Mouse (Mus musculus): ENCODE data around the gene Ptpn9.
"Not testable (repeated sequence)": the region's sequence is repeated elsewhere in the genome, so short reads cannot be mapped to it uniquely, and the experiment has no call there.

The Ptpn9 gene

DNA sequence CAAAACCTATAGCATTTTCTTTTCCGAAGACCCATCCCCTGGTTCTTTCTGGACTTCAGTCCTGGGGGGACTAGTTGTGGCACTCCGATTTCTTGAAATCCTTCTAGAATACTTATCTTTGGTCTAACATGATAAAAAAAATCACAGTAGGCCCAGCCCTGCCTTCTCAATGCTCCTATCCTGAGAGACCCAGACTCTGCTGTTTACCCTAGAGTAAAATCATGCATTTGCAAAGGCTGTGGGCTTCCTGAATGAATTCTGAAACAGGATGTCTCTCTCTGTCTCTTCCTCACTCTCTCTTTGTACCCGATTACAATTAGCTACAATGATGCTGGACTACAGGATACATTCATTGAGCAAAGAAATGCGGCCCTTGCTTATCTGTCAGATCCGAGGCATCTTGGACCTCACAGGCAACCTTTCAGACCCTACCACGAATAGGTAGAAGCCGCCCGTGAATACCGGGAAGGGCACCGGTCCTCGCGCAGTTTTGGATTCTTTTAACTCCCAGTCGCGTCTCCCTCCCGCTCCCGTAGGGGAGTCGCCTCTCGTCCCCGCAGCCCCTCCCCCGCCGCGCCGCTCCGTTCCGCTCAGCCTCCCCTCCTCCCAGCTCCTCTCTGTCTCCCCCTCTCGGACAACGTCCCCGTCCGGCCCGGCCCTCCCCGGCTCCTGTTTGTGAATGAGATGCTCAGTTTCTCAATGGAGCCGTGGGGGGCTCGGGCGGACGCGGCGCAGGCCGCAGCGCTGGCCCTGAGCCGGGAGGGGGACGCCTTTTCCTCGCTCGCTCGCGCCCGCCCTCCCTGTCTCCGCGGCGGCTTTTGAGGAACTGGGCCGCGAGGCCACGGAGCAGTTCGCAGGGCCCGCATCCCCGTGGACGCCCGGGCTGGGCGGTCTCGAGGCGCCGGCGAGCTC is at the start of gene Ptpn9:
TSS of gene Ptpn9 (plus strand) at position 638 of the 912 bp plus-strand sequence.
- peak; percentile 43 for DNase-seq (ENCODE audit: low spot score)

DNA sequence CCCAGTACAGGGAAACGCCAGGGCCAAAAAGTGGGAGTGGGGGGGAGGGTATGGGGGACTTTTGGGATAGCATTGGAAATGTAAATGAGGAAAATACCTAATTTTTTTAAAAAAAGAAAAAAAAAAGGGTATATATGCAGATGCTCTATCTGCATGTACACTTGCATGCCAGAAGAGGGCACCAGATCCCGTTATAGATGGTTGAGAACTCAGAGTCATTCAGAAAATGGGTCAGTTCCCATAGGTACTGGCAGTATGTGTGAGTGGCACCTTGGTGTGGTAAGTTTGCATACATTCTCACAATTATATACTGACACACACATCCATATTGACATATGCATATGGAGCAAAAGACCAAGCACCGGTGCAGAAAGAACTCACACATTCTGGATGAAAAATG is 47.2 kb upstream of the Ptpn9 start:
- DNase-seq (ENCODE audit: low spot score) = peak; percentile 49

DNA sequence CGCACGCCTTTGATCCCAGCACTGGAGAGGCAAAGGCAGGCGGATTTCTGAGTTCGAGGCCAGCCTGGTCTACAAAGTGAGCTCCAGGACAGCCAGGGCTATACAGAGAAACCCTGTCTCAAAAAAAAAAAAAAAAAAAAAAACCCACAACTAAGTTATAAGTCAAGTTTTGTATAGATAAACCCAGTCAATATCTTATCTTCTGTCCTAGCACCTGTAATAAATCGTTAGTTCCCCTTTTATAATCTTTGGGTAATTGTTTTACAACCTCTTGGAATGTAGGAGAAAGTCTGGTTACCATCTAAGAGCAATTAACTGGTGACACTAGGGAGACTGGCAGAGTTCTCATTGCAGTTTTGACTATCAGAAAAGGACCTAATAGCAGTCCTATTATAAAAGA is 46.0 kb upstream of the Ptpn9 start:
- not testable (repeated sequence) for DNase-seq (ENCODE audit: low spot score)

DNA sequence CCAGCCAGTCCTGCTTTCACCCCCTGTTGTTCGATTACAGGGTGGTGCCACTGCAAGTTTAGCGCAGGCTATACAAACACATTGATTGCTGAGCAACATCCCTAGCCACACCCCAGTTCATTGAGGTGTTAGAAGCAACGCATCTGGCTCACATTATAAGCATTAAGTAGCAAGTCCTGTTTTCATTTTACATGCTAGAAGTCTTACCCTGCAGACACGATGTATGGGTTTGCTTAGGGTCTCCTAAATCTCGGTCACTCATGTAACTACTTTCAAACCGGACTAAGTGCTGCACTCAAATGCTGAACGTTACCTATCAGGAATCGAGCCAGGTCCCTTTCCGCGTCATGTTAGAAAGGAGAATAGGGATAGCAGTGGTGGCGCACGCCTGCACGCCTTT is 45.0 kb upstream of the Ptpn9 start:
- DNase-seq (ENCODE audit: low spot score) = no peak

DNA sequence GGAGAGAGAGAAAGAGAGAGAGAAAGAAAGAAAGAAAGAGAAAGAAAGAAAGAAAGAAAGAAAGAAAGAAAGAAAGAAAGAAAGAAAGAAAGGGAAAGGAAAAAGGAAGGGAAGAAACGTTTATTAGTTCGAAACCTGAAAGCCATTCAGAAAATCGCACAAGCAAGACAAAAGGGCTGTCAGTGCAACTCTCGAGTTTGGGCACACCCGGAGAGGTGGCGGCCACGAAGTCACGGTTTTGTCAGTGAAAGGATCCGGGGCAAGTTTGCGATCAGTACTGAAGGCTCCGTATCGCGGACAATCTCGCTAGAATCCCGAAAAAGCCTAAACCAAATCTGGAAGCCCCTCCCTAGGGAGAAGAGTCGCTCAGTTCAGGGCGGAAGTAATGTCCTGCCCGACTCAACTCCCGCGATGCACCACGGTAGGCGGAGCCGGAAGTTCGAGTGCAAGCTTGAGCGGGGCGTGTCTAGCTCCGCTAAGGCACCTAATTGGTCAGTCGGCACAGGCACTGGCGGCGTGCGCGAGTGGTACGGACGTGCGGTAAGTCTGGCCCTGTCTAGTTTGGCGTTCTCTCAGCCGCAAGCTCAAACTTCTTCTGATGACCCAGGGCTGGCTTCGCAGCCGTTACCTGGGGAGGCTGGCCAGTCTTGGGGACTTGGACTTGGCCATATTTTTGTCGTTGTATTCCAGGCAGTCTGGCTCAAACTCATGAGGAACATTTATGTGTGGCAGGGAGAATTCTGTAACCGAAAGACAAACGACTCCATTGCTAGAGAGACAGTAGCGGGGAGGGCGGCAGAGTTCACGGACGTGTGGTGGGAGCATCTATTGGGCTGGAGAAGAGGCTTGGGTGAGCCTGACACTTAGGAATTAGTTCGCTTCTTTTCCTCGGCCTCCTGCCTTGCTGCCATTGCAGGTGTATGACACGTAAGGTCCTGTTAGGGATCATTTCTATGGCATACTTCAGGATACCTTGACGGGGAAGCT is 44.0 kb upstream of the Ptpn9 start, which contains the start of gene Snupn:
TSS of gene Snupn (plus strand) at position 465 of the 987 bp plus-strand sequence.
- DNase-seq (ENCODE audit: low spot score) = peak; percentile 97

DNA sequence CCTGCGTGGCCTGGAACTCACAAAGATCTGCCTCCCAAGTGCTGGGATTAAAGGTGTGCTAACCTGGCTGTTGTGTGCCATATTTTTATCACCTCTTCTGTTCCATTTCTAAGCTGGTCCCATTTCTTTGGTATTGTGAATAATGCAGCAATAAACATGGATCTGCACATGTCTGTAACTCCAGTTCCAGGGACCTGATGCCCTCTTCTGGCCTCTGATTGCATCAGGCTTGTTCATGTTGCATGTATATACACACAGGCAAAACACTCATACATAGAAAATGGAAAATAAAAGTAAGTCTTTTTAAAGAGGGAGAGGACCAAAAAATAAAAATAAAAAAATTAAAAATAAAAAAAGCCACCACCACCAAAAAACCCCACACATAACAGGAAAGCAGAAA is 41.2 kb upstream of the Ptpn9 start:
- no peak for DNase-seq (ENCODE audit: low spot score)

DNA sequence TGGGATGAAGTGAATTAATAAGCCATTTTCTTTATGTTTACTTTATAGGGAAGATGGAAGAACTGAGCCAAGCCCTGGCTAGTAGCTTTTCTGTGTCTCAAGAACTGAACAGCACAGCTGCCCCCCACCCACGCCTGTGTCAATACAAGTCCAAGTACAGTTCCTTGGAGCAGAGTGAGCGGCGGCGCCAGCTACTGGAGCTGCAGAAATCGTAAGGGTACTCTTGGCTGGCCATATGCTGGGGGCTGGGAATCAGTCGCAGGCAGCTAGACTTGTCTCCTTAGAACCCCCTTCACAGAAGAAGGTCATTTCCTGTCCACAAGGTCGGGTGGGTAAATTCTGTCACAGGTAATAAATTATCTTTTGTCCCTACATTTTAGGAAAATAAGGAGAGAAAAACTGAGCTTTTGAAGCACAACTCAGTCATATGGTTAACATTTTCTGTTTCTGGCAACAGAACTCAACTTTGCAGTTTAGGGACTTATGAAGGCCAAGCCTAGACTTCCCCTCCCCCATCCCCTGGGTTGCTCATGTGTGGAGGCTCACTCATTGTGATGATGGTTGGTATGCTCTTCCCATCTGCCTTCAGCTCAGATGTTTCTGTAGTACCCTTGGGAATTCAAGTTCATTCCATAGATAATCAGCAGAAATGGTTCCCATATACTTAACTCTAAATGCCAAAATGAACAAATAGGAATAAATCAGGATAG is 37.6 kb upstream of the Ptpn9 start:
- no peak for DNase-seq (ENCODE audit: low spot score)

DNA sequence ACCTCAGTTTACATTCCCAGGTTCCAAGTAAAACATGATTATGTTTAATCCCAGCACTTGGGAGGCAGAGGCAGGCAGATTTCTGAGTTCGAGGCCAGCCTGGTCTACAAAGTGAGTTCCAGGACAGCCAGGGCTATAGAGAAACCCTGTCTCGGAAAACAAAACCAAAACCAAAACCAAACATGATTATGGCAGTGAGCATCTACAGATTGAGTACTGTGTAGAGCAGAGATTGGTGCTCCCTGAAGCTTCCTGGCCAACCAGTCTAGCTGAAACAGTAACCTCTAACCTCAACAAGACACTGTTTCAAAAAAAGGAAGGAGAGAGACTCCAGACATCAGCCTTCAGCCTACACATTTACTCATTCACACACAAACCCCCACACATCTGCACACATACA is 36.0 kb upstream of the Ptpn9 start:
- no peak for DNase-seq (ENCODE audit: low spot score)

DNA sequence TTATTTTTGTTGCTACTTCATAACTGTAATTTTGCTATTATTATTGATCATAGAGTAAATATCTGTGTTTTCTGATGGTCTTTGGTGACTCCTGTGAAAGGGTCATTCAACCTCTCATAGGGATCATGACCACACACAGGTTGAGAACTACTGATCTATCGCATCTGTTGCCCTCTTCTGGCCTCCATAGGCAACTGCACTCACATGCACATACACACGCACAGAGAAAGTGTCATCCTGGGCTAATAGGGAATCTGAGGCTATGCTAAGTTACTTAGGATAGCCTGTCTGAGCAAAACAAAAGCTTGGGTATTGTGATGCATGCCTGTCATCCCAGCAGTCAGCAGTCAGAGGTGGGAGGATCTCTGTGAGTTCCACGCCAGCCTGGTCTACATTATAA is 33.1 kb upstream of the Ptpn9 start:
- no peak for DNase-seq (ENCODE audit: low spot score)

DNA sequence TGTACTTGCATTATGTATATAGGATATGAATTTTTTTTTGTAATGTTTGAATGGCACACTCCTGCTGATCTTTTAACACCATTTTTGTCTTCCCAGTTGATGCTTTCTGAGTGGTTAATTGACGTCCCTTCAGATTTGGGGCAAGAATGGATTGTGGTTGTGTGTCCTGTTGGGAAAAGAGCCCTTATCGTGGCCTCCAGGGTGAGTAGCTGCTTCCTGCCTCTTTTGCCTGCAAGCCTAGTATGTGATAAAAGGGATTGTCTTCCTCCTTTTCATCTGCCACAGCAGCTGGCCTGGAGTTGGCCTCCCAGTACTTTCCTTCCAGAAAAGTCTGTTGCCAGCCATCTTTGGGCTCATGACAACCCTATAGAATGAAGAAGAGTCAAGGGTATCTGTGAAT is 24.6 kb upstream of the Ptpn9 start:
- no peak for DNase-seq (ENCODE audit: low spot score)

DNA sequence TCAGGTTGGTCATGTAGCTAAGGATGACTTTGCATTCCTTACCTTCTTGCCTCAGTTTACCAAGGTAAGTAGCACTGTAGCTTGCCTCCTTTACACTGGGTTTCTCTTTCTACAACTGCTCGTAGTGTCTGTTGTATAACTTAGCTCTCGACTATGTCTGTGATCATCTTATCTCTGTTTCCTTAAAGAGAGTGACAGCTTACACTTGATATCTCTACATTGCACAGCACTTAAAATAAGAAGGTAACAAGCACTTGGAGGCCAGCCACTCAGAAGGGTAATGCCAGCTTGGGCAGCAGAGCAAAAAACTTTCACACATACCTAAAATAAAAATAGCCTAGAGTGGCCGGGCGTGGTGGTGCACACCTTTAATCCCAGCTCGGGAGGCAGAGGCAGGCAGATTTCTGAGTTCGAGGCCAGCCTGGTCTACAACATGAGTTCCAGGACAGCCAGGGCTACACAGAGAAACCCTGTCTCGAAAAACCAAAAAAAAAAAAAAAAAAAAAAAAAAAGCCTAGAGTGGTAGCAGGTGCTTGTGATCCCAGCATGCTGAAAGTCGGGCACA is 20.7 kb upstream of the Ptpn9 start:
- no peak for DNase-seq (ENCODE audit: low spot score)

DNA sequence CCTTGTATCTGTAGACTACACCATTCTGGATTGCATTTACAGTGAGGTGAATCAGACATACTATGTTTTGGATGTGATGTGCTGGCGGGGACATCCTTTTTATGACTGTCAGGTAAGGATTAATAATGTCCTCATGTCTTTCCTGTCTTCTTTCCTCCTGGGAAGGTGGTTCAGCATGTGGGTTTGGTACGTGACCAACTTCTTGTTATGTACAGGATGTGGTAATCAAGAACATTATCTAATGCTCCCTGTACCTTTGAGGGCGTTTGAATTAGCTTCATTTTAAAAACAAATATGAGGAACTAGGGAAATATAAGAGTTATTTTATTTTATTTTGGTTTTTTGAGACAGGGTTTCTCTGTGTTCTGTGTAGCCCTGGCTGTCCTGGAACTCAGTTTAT is 19.5 kb upstream of the Ptpn9 start:
- no peak for DNase-seq (ENCODE audit: low spot score)

DNA sequence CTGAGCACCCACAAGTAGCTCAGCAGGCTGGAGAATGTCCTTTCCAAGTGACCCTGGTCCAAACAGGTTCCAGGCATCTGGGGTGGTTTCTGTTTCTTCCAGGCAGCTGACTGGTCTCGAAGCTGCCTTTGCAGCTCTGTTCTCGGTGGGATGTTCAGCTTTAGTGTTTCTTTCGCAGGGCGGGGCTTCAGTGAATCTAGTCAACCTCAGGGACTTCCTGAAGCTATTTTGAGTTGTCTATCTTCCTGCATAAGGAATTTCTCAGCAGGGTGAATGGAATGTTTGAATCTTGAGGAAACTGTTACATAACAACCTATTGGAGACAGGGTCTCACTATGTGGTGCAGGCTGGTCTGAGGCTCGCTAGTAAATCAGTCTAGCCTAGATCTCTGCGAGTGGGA is 14.5 kb upstream of the Ptpn9 start:
- DNase-seq (ENCODE audit: low spot score) = no peak

DNA sequence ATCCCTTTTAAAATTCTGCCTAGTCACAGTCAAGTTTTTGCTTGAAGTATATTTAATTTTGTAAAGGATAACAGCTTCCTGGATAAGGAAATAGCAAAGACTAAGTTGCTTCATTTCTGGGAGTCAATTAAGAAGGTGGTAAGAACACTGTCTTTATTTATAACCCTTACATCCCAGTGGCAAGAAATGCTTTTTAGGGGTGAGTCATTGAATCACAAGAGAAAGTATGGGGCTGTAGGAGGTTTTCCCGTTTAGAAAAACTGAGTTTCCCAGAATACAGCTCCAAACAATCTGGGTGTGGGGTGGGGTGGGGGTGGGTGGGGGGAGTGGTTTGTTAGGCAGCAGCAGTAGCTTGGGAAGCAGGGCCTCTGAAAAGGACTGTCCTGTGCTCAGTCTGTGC is 13.2 kb upstream of the Ptpn9 start:
- DNase-seq (ENCODE audit: low spot score) = no peak

DNA sequence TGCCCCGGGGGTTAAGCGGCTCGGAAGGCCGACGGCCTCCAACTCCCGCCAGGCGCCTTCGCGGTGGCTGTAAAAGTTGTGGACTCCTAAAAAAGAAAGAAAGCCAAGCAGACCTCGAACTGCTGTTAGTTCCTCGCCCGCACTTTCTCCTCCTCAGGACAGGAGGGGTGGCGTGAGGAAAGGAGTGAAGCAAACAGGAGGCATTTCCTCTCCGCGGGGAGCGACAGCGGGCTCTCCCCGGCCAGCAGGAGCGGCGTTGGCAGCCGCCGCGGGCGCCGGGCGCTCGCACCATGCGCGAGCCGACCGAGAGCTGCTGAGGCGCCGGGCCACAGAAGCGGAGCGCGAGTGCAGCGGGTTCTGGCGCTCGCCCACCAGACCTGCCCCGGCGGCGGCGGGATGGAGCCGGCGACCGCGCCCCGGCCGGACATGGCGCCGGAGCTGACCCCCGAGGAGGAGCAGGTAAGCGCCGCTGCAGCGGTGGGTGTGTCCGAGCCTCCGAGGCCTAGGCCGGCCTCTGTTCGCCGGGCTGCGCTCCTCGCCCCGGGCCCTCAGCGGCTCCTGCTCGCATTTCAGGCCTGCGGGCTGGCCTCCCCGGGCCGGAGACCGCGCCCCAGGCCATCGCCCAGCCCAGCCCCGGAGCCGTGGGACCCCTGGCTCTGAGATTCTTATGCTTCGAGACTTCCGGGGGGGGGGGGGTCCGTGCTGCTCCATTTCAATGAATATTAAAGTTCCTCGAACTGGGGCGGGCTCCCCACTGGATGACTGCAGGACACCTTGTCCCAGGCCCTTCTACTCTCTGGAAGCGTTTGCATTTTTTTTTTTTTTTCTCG is 690 bp downstream of the Ptpn9 start:
- DNase-seq (ENCODE audit: low spot score) = peak; percentile 23

DNA sequence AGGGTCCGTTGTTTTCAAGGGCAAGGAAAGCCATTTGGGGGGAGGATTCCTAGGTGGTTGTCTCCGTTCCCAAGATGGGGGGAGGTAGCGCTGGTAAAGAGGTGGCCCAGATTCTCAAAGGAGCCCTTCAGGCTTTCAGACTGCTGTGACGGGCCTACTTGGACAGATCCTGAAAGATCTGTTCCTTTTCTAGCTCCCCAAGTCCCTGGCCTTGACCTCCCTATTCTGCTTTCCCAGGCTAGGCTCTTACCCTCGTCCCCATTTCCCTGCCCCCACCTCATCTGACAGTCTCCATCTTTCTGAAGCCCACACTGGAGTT is 1.3 kb downstream of the Ptpn9 start:
- peak; percentile 20 for DNase-seq (ENCODE audit: low spot score)

DNA sequence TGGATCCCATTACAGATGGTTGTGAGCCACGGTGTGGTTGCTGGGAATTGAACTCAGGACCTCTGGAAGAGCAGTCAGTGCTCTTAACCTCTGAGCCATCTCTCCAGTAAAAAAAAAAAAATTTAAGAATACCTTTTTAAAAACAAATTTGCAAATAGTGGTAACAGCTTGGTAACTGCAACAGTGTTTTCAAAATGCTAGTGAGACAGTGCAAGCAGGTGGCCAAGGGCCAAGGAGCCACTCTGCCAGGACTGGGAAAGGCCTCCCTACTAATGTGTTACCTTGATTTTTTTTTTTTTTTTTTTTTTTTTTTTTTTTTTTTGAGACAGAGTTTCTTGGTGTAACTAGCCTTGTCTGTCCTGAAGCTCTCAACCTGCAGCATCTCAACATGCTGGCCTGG is 2.5 kb downstream of the Ptpn9 start:
- DNase-seq (ENCODE audit: low spot score) = not testable (repeated sequence)

DNA sequence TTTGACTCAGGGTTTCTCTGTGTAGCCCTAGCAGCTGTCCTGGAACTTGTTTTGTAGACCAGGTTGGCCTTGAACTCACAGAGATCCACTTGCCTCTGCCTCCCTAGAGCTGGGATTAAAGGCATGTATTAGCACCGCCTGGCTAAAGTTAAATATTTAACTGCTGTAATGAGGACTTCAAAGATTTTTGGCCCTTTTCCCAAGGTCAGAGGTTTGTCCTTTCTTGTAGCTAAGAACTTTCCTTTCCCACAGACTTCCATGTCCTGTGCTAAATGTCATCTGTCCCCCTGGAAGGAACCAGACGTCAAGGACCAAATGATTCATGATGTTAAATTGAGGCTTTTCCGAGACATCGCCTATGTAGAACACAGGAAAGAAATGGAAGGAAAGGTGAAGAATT is 8.3 kb downstream of the Ptpn9 start:
- no peak for DNase-seq (ENCODE audit: low spot score)

DNA sequence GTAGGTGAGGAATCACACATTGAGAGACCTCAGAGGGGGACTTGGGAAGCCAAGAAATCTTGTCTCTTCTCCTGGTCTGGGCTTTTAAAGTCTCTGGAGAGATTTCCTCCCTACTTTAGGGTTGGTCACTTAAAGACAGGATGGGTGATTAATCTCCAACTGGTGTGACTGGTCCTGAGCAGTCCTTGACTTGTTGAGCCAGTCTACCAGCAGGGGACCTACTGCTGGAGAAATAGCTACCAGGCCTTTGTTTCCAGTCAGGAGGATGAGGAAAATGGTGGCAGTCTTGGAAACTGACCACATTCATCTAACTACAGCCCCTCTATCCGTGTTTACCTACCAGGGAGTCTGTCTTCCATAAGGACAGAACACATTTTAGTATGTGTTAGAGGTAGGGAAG is 17.7 kb downstream of the Ptpn9 start:
- DNase-seq (ENCODE audit: low spot score) = no peak

DNA sequence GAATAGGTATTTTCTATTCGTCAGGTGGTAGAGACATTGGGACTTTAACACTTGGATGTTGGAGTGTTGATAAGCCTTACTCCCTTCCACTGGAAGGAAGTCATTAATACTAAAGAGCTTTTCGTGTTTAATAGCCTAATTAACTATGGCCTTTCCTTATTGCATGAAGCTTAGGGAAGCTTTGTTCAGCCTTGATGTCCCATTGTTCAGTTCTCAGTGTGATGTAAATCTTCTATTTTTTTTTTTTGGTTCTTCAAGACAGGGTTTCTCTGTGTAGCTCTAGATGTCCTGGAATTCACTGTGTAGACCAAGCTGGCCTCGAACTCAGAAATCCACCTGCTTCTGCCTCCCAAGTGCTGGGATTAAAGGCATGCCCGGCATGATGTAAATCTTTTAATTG is 18.2 kb downstream of the Ptpn9 start:
- no peak for DNase-seq (ENCODE audit: low spot score)

DNA sequence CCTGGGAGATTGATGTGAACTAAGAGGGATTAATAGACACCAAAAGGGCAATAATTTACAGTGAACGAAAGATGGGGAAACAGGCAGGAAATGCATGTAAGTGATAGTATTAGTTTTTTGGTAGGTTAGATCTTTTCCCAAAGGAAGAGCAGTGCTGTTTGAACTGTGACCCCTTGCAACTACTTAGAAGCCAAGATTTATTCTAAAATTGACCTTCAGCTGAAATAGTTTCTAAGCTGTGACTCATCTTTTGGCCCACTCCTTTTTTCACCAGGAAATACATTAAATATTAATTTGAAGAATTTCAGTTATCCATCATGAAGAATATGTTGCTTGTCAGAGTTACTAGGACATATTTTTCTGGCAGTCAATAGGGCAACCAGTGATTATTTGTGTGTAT is 19.0 kb downstream of the Ptpn9 start:
- no peak for DNase-seq (ENCODE audit: low spot score)

Data from c-Kit-positive CD71-positive TER-119-positive erythroid progenitor cells, embryonic 14.5 days (primary cell).